18 mouse cellular contexts compared by ENCODE assay signal in the genomic region with DNA sequence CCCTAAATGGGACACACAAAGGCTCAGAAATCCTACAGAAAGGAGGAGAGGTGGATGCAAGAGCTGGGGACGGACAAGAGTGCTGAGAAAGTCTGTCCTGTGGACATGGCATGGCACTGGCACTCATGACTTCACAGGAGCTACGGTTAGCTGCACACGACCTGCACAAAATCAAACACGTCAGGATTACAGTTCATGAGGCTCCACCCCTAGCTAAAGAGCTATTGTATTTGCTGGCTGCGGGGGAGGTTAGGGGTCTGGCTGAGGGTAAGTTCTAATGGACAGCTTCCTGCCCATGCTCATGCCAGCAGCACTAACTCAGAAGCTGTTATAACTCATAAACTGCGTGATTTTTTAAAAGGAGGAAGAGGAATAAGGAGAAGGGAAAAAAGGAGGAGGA. TPM values are rescaled to one million over a fixed set of nuclear protein-coding genes. Genes with fewer than 3 reads are reported as not detected.
DNase-seq lines count a peak whose midpoint lies in the region; ATAC-seq lines count a peak whose summit lies in the region.
"Had no signal": no experiment of that assay in that cellular context is flagged by ENCODE, and none has a peak within 500 bp of the region (broad histone marks: within the 10 kb centered on the region; RNA-seq: fewer than 3 reads in every experiment).

No protein-coding gene starts in this region.

- H3K4me2 ChIP-seq in heart, embryonic 11.5 days: no peak overlapping the region; the same call in 1 of the 2 replicates
- H3K4me2 ChIP-seq in kidney, embryonic 16.5 days (replicated peaks; ENCODE audit: low read depth, low read length): no peak overlapping the region
- H3K4me2 ChIP-seq: embryonic facial prominence, embryonic 15.5 days; hindbrain, embryonic 13.5 days; intestine, embryonic 15.5 days; limb, embryonic 15.5 days had no signal

- H3K4me1 ChIP-seq in heart, embryonic 11.5 days (ENCODE audit: control insufficient read depth, insufficient read depth, low read length): peaks cover 4% of the 10 kb centered on the region; the same call in 1 of the 2 replicates
- H3K4me1 ChIP-seq in kidney, embryonic 16.5 days (ENCODE audit: insufficient read depth, low read length): peaks cover 8% of the 10 kb centered on the region
- H3K4me1 ChIP-seq: embryonic facial prominence, embryonic 15.5 days; hindbrain, embryonic 13.5 days; intestine, embryonic 15.5 days; limb, embryonic 15.5 days had no signal

- H3K27ac ChIP-seq in heart, embryonic 11.5 days (ENCODE audit: low read depth, low read length): 0 out of 2 replicates have a peak overlapping the region, but pooled peaks have one; percentile 15
- H3K27ac ChIP-seq in kidney, embryonic 16.5 days (ENCODE audit: low read length): no peak overlapping the region
- H3K27ac ChIP-seq: embryonic facial prominence, embryonic 15.5 days; hindbrain, embryonic 13.5 days; intestine, embryonic 15.5 days; limb, embryonic 15.5 days had no signal

- no peak overlapping the region for H3K9ac ChIP-seq in heart, embryonic 11.5 days (ENCODE audit: low read depth, low read length)
- no peak overlapping the region for H3K9ac ChIP-seq in kidney, embryonic 16.5 days (replicated peaks; ENCODE audit: low read length)
- H3K9ac ChIP-seq: embryonic facial prominence, embryonic 15.5 days; hindbrain, embryonic 13.5 days; intestine, embryonic 15.5 days; limb, embryonic 15.5 days; liver, postnatal 0 days had no signal

- no peak for ATAC-seq in heart, embryonic 11.5 days (replicated peaks; ENCODE audit: insufficient number of reproducible peaks, low FRiP score, low TSS enrichment)
- peak; percentile 77; the same call in 1 of the 2 replicates for ATAC-seq in kidney, embryonic 16.5 days (ENCODE audit: low FRiP score, low TSS enrichment)
- ATAC-seq: activated CD4-positive, CD25-positive, alpha-beta regulatory T cell, adult 4 months; intestine, embryonic 15.5 days; liver, postnatal 0 days had no signal

- DNase-seq in heart, adult 18-20 months: no peak
- DNase-seq in kidney, adult 11 months: no peak
- peak; percentile 36 for DNase-seq in ZHBTc4 (ENCODE audit: low read depth, low spot score)
- DNase-seq in retina, postnatal 1 day: peak; percentile 22
- DNase-seq in left cerebral cortex, adult 18-20 months (ENCODE audit: low spot score in 2 of 2): no peak
- DNase-seq: cerebellum, postnatal 14 days; gastrocnemius, postnatal 36 days; liver, postnatal 0 days; midbrain, embryonic 14.5 days; right cerebral cortex, postnatal 25 days had no signal

- no peaks in the 10 kb centered on the region for H3K27me3 ChIP-seq in heart, embryonic 11.5 days (ENCODE audit: control insufficient read depth, insufficient read depth, low read length)
- H3K27me3 ChIP-seq in kidney, embryonic 16.5 days (ENCODE audit: insufficient read depth, low read length): no peaks in the 10 kb centered on the region
- H3K27me3 ChIP-seq: embryonic facial prominence, embryonic 15.5 days; hindbrain, embryonic 13.5 days; intestine, embryonic 15.5 days; limb, embryonic 15.5 days had no signal

- no peak overlapping the region for H3K4me3 ChIP-seq in heart, embryonic 11.5 days (ENCODE audit: low read depth, low read length)
- H3K4me3 ChIP-seq in kidney, embryonic 16.5 days (ENCODE audit: low read length): no peak overlapping the region
- H3K4me3 ChIP-seq: embryonic facial prominence, embryonic 15.5 days; hindbrain, embryonic 13.5 days; intestine, embryonic 15.5 days; limb, embryonic 15.5 days had no signal

- 43% methylated on average over 6 of the region's 6 CpGs for WGBS in heart, embryonic 11.5 days (ENCODE audit: insufficient replicate concordance)
- 11% methylated on average over 6 of the region's 6 CpGs for WGBS in kidney, embryonic 16.5 days

- peaks cover 2% of the 10 kb centered on the region; the same call in 1 of the 2 replicates for H3K36me3 ChIP-seq in heart, embryonic 11.5 days (ENCODE audit: control insufficient read depth, insufficient read depth, low read length)
- no peaks in the 10 kb centered on the region for H3K36me3 ChIP-seq in kidney, embryonic 16.5 days (ENCODE audit: insufficient read depth, low read length)
- H3K36me3 ChIP-seq: G1E; intestine, embryonic 15.5 days had no signal

- no peaks in the 10 kb centered on the region for H3K9me3 ChIP-seq in heart, embryonic 11.5 days (replicated peaks; ENCODE audit: control insufficient read depth, low read length)
- no peaks in the 10 kb centered on the region for H3K9me3 ChIP-seq in kidney, embryonic 16.5 days (ENCODE audit: low read length)
- H3K9me3 ChIP-seq: embryonic facial prominence, embryonic 15.5 days; G1E; hindbrain, embryonic 13.5 days; intestine, embryonic 15.5 days; limb, embryonic 15.5 days had no signal

RNA-seq across cellular contexts. Expression of a gene that starts 56.8 kb away (rescaled TPM):
- polyA plus RNA-seq in heart, embryonic 11.5 days (2014; fragmentation: Nextera tagmentation; extraction: Ambion mirVana): 36.0 and 39.0 TPM in 2 replicates
- 100 to 1,000 TPM; 114 to 118 TPM for total RNA-seq in heart, adult 18-20 months (2021)
- polyA plus RNA-seq in kidney, embryonic 16.5 days (2015; fragmentation: Nextera tagmentation; extraction: Ambion mirVana): 37.4 and 39.3 TPM in 2 replicates
- total RNA-seq in left cerebral cortex, adult 18-20 months (2021): 10 to 100 TPM; 85.1 to 86.8 TPM

Comparison
In these comparisons a context has a peak if more than half of its experiments do, and no peak if none do; other contexts are left out.
1. DNase-seq: peak in ZHBTc4 (single experiment) and retina, postnatal 1 day (single experiment); none in heart, adult 18-20 months (0 of 2), kidney, adult 11 months (single experiment) and left cerebral cortex, adult 18-20 months (0 of 2).